21 mouse cellular contexts compared by ENCODE assay signal in genomic region chr8:78564200-78564599, GRCm38 (mm10). TPM values are rescaled to one million over a fixed set of nuclear protein-coding genes. Genes with fewer than 3 reads are reported as not detected.
DNase-seq lines count a peak whose midpoint lies in the region; ATAC-seq and TF ChIP-seq lines count a peak whose summit lies in the region.
"Had no signal": no experiment of that assay in that cellular context is flagged by ENCODE, and none has a peak within 500 bp of the region (broad histone marks: within the 10 kb centered on the region; RNA-seq: fewer than 3 reads in every experiment).

No protein-coding gene starts in this region.

- no peak overlapping the region for H3K9ac ChIP-seq in lung, embryonic 14.5 days
- H3K9ac ChIP-seq: embryonic facial prominence, embryonic 13.5 days; forebrain, embryonic 13.5 days; hindbrain, embryonic 12.5 days; hindbrain, embryonic 15.5 days had no signal

- DNase-seq in heart, adult 11 months, result peak; percentile 2
- no peak for DNase-seq in heart, adult 18-20 months
- peak; percentile 72 for DNase-seq in lung, embryonic 14.5 days
- no peak for DNase-seq in lung, postnatal 25 days (ENCODE audit: low spot score)
- DNase-seq in MN1 (ENCODE audit: low spot score) (peak; percentile 23), adipocyte (ENCODE audit: low spot score) (peak; percentile 5)
- DNase-seq: adrenal gland, postnatal 10 days; adrenal gland, postnatal 36 days; cerebellum, adult 18-20 months; cerebellum, adult 9-10 months; cerebellum, postnatal 14 days; gastrocnemius, postnatal 25 days had no signal

- ATAC-seq in lung, embryonic 14.5 days (ENCODE audit: insufficient read depth), result peak; percentile 67; the same call in 1 of the 2 replicates
- ATAC-seq: activated CD4-positive, CD25-positive, alpha-beta regulatory T cell, adult 4 months; CD4-positive, CD25-positive, alpha-beta regulatory T cell, adult 4 months; forebrain, embryonic 13.5 days; forebrain, embryonic 16.5 days had no signal

- H3K27me3 ChIP-seq in lung, embryonic 14.5 days (ENCODE audit: insufficient read depth, low read length), result no peaks in the 10 kb centered on the region
- H3K27me3 ChIP-seq: embryonic facial prominence, embryonic 13.5 days; forebrain, embryonic 13.5 days; hindbrain, embryonic 12.5 days; hindbrain, embryonic 15.5 days had no signal

- H3K27ac ChIP-seq in lung, embryonic 14.5 days (ENCODE audit: low read depth), result no peak overlapping the region
- H3K27ac ChIP-seq: embryonic facial prominence, embryonic 13.5 days; forebrain, embryonic 10.5 days; forebrain, embryonic 13.5 days; hindbrain, embryonic 12.5 days; hindbrain, embryonic 15.5 days had no signal

- no peaks in the 10 kb centered on the region; the same call in 1 of the 2 replicates for H3K9me3 ChIP-seq in lung, embryonic 14.5 days (ENCODE audit: low read depth, low read length)
- H3K9me3 ChIP-seq: embryonic facial prominence, embryonic 13.5 days; forebrain, embryonic 13.5 days; hindbrain, embryonic 15.5 days had no signal

- H3K4me2 ChIP-seq in lung, embryonic 14.5 days, result no peak overlapping the region
- H3K4me2 ChIP-seq: embryonic facial prominence, embryonic 13.5 days; forebrain, embryonic 13.5 days; heart, embryonic 11.5 days; hindbrain, embryonic 12.5 days; hindbrain, embryonic 15.5 days had no signal

- no peaks in the 10 kb centered on the region for H3K4me1 ChIP-seq in lung, embryonic 14.5 days (ENCODE audit: insufficient read depth)
- H3K4me1 ChIP-seq: embryonic facial prominence, embryonic 13.5 days; forebrain, embryonic 10.5 days; forebrain, embryonic 13.5 days; hindbrain, embryonic 15.5 days had no signal

- 42% methylated on average over 5 of the region's 5 CpGs for WGBS in lung, embryonic 14.5 days

- no peaks in the 10 kb centered on the region for H3K36me3 ChIP-seq in lung, embryonic 14.5 days (ENCODE audit: insufficient read depth)
- H3K36me3 ChIP-seq: hindbrain, embryonic 12.5 days; hindbrain, embryonic 15.5 days had no signal

- TF ChIP-seq CTCF in lung, embryonic 14.5 days (IDR thresholded peaks at IDR 0.05; ENCODE audit: low read depth), result no peak

- H3K4me3 ChIP-seq in lung, embryonic 14.5 days (ENCODE audit: low read depth, low read length), result no peak overlapping the region
- H3K4me3 ChIP-seq: embryonic facial prominence, embryonic 13.5 days; forebrain, embryonic 10.5 days; forebrain, embryonic 13.5 days; hindbrain, embryonic 12.5 days; hindbrain, embryonic 15.5 days had no signal

RNA-seq across cellular contexts. Expression of gene Slc10a7, which starts 55.1 kb away (rescaled TPM):
- 1 to 10 TPM; 4.8 to 9.7 TPM for total RNA-seq in heart, adult 18-20 months (2021)
- polyA plus RNA-seq in lung, embryonic 14.5 days (2014; fragmentation: Nextera tagmentation; extraction: Ambion mirVana), result 11.4 and 12.1 TPM in 2 replicates

RNA-seq across cellular contexts. Expression of gene Rbmxl1, which starts 55.5 kb away (rescaled TPM):
- total RNA-seq in heart, adult 18-20 months (2021), result 10 to 100 TPM; 16.0 to 17.5 TPM
- 290 and 302 TPM in 2 replicates for polyA plus RNA-seq in lung, embryonic 14.5 days (2014; fragmentation: Nextera tagmentation; extraction: Ambion mirVana)

Comparison
In these comparisons a context has a peak if more than half of its experiments do, and no peak if none do; other contexts are left out.
1. DNase-seq: peak in heart, adult 11 months (single experiment), lung, embryonic 14.5 days (single experiment), MN1 (single experiment) and adipocyte (single experiment); none in heart, adult 18-20 months (0 of 2) and lung, postnatal 25 days (single experiment).